Comparison of ENCODE assay signal across 14 mouse cellular contexts in the genomic region with DNA sequence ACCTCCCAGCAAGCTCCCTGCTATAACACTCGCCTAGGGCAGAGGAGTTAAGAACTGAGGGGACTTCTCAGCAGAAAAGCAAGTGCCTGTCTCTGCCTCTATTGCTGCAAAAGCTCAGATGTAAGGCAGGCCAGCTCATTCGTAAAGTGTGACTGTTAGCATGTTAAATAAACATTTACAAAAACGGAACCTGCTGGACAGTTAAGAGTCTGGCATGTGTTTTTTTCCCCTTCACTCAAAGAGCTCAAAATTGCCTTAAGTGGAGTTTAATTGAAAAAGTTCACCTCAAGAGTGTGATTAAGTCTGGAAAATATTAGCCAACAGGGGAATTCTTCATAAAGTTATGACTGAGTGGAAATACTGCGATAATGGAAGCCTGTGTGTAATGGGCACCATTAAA.
"Had no signal": no experiment of that assay in that cellular context is flagged by ENCODE, and none has a peak within 500 bp of the region (broad histone marks: within the 10 kb centered on the region; RNA-seq: fewer than 3 reads in every experiment).

No protein-coding gene starts in this region.

- H3K27ac ChIP-seq: kidney, postnatal 0 days; liver, embryonic 13.5 days; midbrain, embryonic 10.5 days; neural tube, embryonic 15.5 days had no signal

- H3K4me3 ChIP-seq: liver, embryonic 13.5 days; midbrain, embryonic 10.5 days; myocyte; neural tube, embryonic 15.5 days had no signal

- H3K4me2 ChIP-seq: liver, embryonic 13.5 days; neural tube, embryonic 15.5 days had no signal

- H3K27me3 ChIP-seq: liver, embryonic 13.5 days; neural tube, embryonic 15.5 days had no signal

- H3K36me3 ChIP-seq: liver, embryonic 13.5 days; midbrain, embryonic 10.5 days; neural tube, embryonic 15.5 days had no signal

- ATAC-seq: intestine, postnatal 0 days; liver, postnatal 0 days had no signal

- H3K9me3 ChIP-seq: liver, embryonic 13.5 days; midbrain, embryonic 10.5 days; neural tube, embryonic 15.5 days had no signal

- DNase-seq: kidney, adult 8-10 months; kidney, postnatal 36 days; layer of hippocampus, adult 9-11 months; layer of hippocampus, postnatal 36 days; liver; liver, embryonic 13.5 days; liver, postnatal 0 days; right cerebral cortex, postnatal 25 days; thymus, postnatal 4 days had no signal

- H3K4me1 ChIP-seq: midbrain, embryonic 10.5 days had no signal

- H3K9ac ChIP-seq: liver, embryonic 13.5 days; liver, postnatal 0 days; neural tube, embryonic 15.5 days had no signal
